Mouse (Mus musculus) G1E (cell line): ENCODE measurements around the gene Akap13.

ENCODE experiments used
- CTCF ChIP-seq: IDR thresholded peaks from 2 replicates; pipeline ENCODE4 v1.5.1; 2012; ENCODE audit warnings: low read depth, low read length, inconsistent platforms, mixed read lengths
- GATA1 ChIP-seq: IDR thresholded peaks from 2 replicates; pipeline ENCODE4 v1.6.1; 2012; ENCODE audit warnings: borderline replicate concordance, low read length, inconsistent platforms, mixed read lengths
- POLR2AphosphoS5 ChIP-seq: IDR thresholded peaks from 2 replicates; pipeline ENCODE4 v1.6.1; 2012; ENCODE audit warnings: low read depth, low read length, inconsistent platforms; ENCODE audit not compliant: insufficient replicate concordance

GRCm38 (mm10) chr7:75597840-75598239, 142.5 kb downstream of the Akap13 start:
- TF ChIP-seq CTCF, result no peak
- TF ChIP-seq POLR2AphosphoS5, result no peak
- no peak for TF ChIP-seq GATA1
